Mouse (Mus musculus): ENCODE measurements around the gene Tmem163. TPM values are rescaled to one million over a fixed set of nuclear protein-coding genes. Genes with fewer than 3 reads are reported as not detected.
A peak's percentile ranks its signal among the peaks of the same experiment; 100 is the strongest.

Gene Tmem163
- 35.2 and 53.4 TPM in 2 replicates for polyA plus RNA-seq (2012; rRNA removed)

DNA sequence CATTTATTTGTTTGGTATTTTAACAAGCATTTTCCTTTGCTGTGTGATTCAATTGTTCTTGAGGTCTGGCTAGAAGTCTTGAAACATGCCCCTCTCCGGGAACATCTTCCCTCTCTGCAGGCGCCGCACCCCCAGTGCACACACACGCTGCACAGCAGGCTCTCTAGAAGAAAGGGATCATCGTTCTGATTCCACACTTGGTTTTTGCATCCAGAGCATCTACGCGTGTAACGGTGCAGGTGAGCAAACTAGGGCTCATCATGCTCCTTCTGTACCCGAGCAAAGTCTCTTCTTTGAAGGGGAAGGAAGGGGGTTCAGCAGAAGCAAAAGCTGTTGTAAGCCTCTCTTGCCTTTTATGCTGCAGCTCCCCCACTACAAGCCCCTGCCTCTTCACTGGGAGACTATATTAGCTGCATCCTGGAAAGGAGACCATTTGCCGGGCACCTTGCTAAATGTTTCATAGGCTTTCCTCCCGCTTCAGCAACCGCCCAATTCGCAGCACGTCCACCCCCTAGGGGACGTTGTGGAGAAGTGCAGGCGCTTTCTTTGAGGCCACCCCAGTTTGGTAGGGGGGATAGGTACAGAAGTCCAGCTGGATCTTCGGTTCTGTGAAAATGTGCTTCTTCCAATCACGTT is at the start of gene Tmem163:
Gene Tmem163, minus strand, starts transcription at position 51 of the 636 bp plus-strand sequence.
- peak; percentile 84 for DNase-seq (ENCODE audit: low read depth)
- TF ChIP-seq POLR2A (IDR thresholded peaks at IDR 0.05; ENCODE audit: borderline replicate concordance, extremely low read depth, insufficient read depth, insufficient read length, poor library complexity, severe bottlenecking) (no peak), CTCF (IDR thresholded peaks at IDR 0.05; ENCODE audit: borderline replicate concordance, extremely low read depth, insufficient read depth, insufficient read length) (peak; percentile 86)

GRCm38 (mm10) chr1:127729096-127729495 is 49.7 kb upstream of the Tmem163 start, which contains the start of gene Acmsd:
Gene Acmsd (plus strand): TSS chr1:127729413.
- TF ChIP-seq CTCF (IDR thresholded peaks at IDR 0.05; ENCODE audit: borderline replicate concordance, extremely low read depth, insufficient read depth, insufficient read length) (no peak), POLR2A (IDR thresholded peaks at IDR 0.05; ENCODE audit: borderline replicate concordance, extremely low read depth, insufficient read depth, insufficient read length, poor library complexity, severe bottlenecking) (no peak)

DNA sequence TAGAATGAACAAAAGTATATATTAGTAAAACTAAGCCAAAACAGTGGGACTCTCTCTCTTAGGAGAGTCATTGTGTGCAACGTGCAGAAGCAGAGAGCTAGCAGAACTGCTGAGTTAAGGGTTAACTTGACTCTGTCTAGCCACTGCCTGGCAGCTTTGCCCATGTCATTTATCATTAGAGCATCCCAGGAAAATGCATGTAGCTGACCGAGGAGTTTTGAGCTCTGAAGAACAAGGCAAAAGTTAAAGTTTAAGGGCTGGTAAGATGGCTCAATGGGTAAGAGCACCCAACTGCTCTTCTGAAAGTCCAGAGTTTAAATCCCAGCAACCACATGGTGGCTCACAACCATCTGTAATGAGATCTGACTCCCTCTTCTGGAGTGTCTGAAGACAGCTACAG is 44.2 kb upstream of the Tmem163 start:
- DNase-seq (ENCODE audit: low read depth): no peak
- TF ChIP-seq POLR2A (IDR thresholded peaks at IDR 0.05; ENCODE audit: borderline replicate concordance, extremely low read depth, insufficient read depth, insufficient read length, poor library complexity, severe bottlenecking) (no peak), CTCF (IDR thresholded peaks at IDR 0.05; ENCODE audit: borderline replicate concordance, extremely low read depth, insufficient read depth, insufficient read length) (no peak)

More at GRCm38 (mm10) chr1:127729096-127729495, 49.7 kb upstream of the Tmem163 start, which contains the start of gene Acmsd:
- no peak for DNase-seq (ENCODE audit: low read depth)

DNA sequence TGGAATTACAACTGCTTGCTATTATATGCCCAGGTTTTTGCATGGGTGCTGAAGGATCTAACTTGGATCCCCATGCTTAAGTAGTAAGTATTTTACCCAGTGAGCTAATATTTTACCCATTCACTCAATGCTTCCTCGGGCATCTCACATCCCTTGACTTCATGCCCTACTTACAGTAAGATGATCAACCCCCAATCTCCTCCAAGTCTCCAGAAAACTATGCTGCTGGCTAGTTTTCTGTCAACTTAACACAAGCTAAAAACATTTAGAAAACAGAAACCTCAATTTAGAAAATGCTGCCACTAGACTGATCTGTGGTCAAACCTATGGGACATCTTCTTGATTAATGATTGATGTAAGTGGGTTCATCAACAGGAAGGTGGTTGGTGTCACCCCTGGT is 38.9 kb upstream of the Tmem163 start:
- no peak for DNase-seq (ENCODE audit: low read depth)
- TF ChIP-seq POLR2A (IDR thresholded peaks at IDR 0.05; ENCODE audit: borderline replicate concordance, extremely low read depth, insufficient read depth, insufficient read length, poor library complexity, severe bottlenecking) (no peak), CTCF (IDR thresholded peaks at IDR 0.05; ENCODE audit: borderline replicate concordance, extremely low read depth, insufficient read depth, insufficient read length) (no peak)

DNA sequence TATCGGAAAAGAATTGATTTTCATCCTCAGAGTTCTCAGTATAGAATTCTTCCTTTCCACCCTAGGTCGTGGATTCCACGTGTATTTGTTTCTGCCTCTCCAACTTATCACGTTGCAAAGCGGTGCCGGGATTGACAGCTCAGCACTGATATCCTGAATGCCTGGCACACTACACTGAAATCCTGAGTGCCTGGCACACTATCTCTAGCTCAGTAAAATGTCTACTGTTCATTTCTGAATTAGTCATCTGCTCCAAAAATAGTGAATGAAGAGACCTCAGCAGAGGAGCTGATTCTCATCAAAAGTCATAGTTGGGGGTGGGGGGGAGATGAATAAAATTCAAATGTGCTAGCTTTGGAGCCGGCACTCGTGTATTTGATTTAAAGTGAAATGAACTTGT is 37.1 kb upstream of the Tmem163 start:
- TF ChIP-seq POLR2A (IDR thresholded peaks at IDR 0.05; ENCODE audit: borderline replicate concordance, extremely low read depth, insufficient read depth, insufficient read length, poor library complexity, severe bottlenecking) (no peak), CTCF (IDR thresholded peaks at IDR 0.05; ENCODE audit: borderline replicate concordance, extremely low read depth, insufficient read depth, insufficient read length) (no peak)
- DNase-seq (ENCODE audit: low read depth): no peak

DNA sequence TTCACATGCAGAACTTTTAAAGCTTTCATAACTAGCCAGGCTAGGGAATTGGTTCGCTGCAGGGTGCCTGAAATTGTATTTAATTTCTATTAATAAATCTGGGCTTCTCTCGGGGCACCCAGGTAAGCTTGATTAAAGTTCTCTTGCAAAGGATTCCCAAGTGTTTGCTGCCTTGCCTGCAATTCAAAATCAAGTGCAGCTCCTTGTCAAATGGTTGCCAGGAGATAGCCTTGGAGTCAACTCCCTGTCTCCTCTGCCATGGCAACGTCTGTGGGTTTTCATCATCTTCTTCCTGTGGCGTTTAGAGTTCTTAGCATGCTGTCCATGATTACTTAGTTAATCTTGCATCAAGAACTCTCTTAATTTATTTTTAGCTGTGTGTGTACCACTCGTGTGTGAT is 26.9 kb upstream of the Tmem163 start:
- peak; percentile 42 for DNase-seq (ENCODE audit: low read depth)
- TF ChIP-seq POLR2A (IDR thresholded peaks at IDR 0.05; ENCODE audit: borderline replicate concordance, extremely low read depth, insufficient read depth, insufficient read length, poor library complexity, severe bottlenecking) (no peak), CTCF (IDR thresholded peaks at IDR 0.05; ENCODE audit: borderline replicate concordance, extremely low read depth, insufficient read depth, insufficient read length) (no peak)

GRCm38 (mm10) chr1:127702187-127702586 is 22.8 kb upstream of the Tmem163 start:
- no peak for TF ChIP-seq POLR2A (IDR thresholded peaks at IDR 0.05; ENCODE audit: borderline replicate concordance, extremely low read depth, insufficient read depth, insufficient read length, poor library complexity, severe bottlenecking)
- TF ChIP-seq CTCF (IDR thresholded peaks at IDR 0.05; ENCODE audit: borderline replicate concordance, extremely low read depth, insufficient read depth, insufficient read length): peak; percentile 22; the same call in 1 of the 2 replicates
- DNase-seq (ENCODE audit: low read depth): peak; percentile 29

DNA sequence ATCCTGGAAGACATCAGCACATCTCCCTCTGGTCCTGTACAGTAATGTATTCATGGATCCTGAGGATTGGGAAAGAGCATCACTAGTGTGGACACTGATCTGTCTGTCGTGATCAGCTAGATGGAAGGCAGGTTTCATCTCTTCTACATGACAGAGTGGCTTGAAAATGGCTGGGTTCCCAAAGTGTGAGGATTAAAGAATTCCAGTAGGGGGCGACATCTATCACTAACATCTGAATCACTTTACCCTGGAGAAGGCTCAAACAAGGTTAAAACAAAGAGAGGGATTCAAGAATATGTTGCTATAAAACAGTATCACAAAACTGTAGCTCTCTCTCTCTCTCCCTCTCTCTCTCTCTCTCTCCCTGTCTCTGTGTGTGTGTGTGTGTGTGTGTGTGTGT is 17.2 kb upstream of the Tmem163 start:
- DNase-seq (ENCODE audit: low read depth): peak; percentile 35
- peak; percentile 14; the same call in 1 of the 2 replicates for TF ChIP-seq CTCF (IDR thresholded peaks at IDR 0.05; ENCODE audit: borderline replicate concordance, extremely low read depth, insufficient read depth, insufficient read length)
- TF ChIP-seq POLR2A (IDR thresholded peaks at IDR 0.05; ENCODE audit: borderline replicate concordance, extremely low read depth, insufficient read depth, insufficient read length, poor library complexity, severe bottlenecking): no peak

- TF ChIP-seq CTCF (IDR thresholded peaks at IDR 0.05; ENCODE audit: borderline replicate concordance, extremely low read depth, insufficient read depth, insufficient read length): no peak
- TF ChIP-seq POLR2A (IDR thresholded peaks at IDR 0.05; ENCODE audit: borderline replicate concordance, extremely low read depth, insufficient read depth, insufficient read length, poor library complexity, severe bottlenecking): 0 out of 2 replicates have a peak, but pooled peaks have one; percentile 22
- peak; percentile 47 for DNase-seq (ENCODE audit: low read depth)
Observed at GRCm38 (mm10) chr1:127677661-127678580, 1.4 kb downstream of the Tmem163 start.

GRCm38 (mm10) chr1:127677131-127677631 is 2.2 kb downstream of the Tmem163 start:
- peak; percentile 59 for DNase-seq (ENCODE audit: low read depth)
- TF ChIP-seq POLR2A (IDR thresholded peaks at IDR 0.05; ENCODE audit: borderline replicate concordance, extremely low read depth, insufficient read depth, insufficient read length, poor library complexity, severe bottlenecking): no peak
- no peak for TF ChIP-seq CTCF (IDR thresholded peaks at IDR 0.05; ENCODE audit: borderline replicate concordance, extremely low read depth, insufficient read depth, insufficient read length)

GRCm38 (mm10) chr1:127676516-127677099 is 2.7 kb downstream of the Tmem163 start:
- no peak for TF ChIP-seq CTCF (IDR thresholded peaks at IDR 0.05; ENCODE audit: borderline replicate concordance, extremely low read depth, insufficient read depth, insufficient read length)
- TF ChIP-seq POLR2A (IDR thresholded peaks at IDR 0.05; ENCODE audit: borderline replicate concordance, extremely low read depth, insufficient read depth, insufficient read length, poor library complexity, severe bottlenecking): no peak
- DNase-seq (ENCODE audit: low read depth): peak; percentile 51
